Mouse (Mus musculus): Measurements from ENCODE around the gene Fzd10.

The Fzd10 gene

DNA sequence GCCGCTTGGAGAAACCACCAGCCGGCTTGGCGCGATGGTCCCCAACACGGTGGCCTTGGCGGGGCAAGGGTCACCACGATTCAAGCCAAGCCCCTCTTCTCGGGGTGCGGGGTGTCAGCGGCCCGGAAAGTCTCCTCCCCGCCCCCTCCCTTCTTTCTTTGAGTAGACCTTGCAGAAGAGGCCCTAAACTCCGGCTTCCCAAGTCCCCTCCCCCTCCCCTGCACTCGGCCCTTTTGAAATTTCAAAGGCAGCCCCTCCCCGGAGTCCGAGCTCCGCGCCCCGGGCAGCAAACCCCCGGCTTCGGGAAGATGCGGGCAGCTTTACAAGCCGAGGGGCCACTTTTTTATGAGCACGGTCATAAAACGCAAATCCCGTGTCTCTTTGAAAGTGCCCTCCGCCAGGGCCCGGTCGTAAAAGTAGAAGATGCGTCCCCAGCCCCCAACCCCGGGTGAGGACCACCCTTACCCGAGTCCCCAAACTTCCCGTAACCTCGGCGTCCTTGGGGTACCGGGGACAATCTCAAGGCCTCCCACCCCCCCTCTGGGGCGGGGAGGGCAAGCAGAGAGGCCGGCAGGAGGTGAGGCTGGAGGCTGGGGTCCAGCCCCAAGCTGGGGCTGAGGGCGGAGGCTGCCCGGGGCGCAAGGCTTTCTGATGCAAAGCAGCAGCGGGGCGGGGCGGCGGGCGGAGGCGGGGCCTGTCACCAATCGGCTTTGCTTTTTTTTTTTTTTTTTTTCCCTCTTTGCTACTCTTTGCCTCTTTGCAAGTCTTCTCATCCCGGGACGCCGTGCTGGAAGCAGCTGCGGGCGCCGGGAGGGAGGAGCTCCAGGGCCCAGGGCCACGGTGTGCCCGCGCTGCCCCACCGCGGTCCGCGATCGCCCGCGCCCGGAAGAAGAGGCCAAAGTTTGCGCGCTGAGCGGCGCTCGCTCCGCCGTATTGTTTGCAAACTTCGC is at the start of gene Fzd10:
Fzd10 (plus strand) TSS at position 773 of the 950 bp plus-strand sequence.
- peak; percentile 27 for DNase-seq

- no peak for DNase-seq
These were observed 49.2 kb upstream of the Fzd10 start for GRCm38 (mm10) chr5:128551448-128551847.

DNA sequence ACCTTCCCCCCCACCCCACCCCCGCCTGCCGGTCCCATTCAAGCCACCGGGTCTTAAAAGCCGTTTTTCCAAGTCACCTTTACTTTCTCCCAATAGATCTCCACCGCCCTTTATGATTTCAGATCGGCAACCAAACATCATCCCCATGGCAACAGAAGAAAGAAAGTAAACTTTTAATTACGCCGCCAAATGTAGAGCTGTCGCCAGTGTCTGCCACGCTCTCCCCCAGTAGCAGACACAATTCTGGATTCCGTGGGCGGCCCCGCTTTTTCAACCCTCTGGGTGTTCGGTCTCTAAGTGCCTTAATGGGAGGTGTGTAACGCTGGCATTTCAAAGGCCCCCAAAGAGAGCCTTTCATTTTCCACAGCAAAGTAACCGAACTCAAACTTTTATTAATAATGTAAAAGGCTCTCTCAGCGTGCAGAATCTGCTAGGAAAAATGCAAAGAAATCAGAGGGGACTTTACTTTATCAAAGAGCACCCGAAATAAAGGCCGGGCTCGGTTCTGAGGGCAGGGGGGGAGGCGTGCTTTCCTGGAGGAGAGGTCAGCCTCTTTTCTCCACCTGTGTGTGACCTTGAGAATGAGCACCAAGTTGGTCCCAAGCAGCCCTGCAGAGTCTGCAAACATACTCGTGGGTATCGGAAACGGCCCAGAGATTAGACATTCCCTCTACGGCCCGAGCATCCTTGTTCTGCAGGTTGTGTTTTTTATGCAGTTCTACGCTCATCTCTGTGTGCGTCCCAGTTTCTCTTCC is 48.3 kb upstream of the Fzd10 start:
- no peak for DNase-seq

DNA sequence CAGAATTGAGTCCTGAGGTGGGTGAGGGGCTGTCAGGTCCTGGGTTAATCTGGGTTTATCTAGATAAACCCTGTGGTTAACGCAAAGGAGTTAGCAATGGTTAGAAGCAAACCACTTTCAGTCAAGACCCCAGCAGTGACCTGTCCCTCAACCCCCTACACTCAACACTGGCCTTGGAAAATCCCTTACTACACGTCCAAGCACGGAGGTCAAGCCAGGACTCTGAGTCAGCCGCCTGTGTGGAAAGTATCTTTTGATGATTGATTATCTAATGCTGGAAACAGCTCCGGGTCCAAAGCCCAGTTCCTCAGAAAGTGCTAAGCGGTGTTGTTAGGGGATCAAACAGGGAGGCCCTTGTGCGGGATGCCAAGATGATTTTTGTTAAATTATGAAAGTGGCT is 42.5 kb upstream of the Fzd10 start:
- peak; percentile 29 for DNase-seq

- DNase-seq: no peak
These were observed 33.3 kb upstream of the Fzd10 start for GRCm38 (mm10) chr5:128567313-128567712.

GRCm38 (mm10) chr5:128568970-128569369 is 31.7 kb upstream of the Fzd10 start:
- DNase-seq: no peak

DNA sequence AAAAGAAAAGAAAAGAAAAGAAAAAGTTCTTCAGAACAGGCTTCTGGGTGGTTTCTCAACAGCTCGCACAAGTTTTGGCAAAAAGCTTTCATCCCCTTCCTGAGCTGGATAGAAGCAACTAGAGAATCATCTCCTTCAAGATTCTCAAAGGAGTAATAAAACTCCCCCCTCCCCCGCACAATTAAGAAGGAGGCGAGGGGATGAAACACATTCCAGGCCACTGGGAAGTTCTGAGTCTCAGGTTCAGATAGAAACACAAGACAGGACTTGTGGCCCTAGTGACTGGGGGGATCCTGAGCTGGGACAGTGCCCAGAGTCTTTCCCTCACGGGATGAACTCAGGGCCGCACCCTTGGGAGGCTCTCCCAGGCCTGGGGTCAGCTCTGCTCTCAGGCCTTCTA is 30.6 kb upstream of the Fzd10 start:
- DNase-seq: no peak

GRCm38 (mm10) chr5:128570848-128571247 is 29.8 kb upstream of the Fzd10 start:
- DNase-seq: peak; percentile 7

GRCm38 (mm10) chr5:128571706-128572105 is 28.9 kb upstream of the Fzd10 start:
- DNase-seq: no peak

DNA sequence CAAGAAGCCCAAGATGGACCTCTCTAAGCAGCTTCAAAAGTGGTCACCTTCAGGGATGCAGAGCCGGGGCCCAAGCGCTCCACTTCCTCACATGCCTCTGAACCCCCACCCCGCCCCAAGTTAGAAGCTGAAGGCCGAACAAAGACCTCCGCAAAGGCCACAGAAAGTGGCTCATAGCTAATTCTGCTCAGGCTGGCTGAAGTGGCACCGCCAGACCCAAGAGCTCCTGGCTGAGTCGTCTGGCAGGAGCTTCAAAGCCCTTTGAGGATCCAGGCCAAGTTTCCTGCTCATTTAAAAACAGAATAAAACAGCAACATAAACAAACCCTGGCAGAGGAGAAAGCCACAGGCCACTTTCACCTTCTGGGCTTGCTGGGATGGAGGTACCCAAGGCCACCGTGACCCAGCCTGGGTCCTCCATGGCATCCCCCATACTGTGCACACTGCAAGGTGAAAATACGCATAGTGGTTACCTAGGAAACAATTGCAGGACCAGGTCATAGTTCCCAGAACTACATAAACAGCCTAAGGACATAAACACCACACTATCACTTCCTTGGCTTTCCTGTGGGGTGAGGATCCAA is 24.6 kb upstream of the Fzd10 start:
- DNase-seq: peak; percentile 12

GRCm38 (mm10) chr5:128579047-128579650 is 21.5 kb upstream of the Fzd10 start:
- peak; percentile 57 for DNase-seq

DNA sequence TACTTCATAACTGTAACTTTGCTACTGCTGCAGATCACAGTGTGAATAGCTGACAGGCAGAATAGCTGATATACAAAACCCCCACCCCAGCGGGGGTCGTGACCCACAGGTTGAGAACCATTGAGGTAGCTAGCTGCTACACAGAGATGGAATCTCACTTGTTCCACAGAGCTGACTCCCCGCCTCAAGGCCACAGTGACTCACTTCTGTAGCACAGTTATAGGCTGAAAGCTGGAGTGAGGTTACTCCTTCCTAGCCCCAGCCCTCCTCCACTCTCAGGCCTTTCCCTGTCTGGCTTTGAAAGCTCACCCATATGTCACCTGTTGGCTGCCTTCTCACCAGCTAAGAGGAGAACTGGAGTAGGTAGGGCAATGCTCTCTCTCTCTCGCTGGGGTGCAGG is 19.7 kb upstream of the Fzd10 start:
- no peak for DNase-seq

- no peak for DNase-seq
These were observed 19.1 kb upstream of the Fzd10 start for GRCm38 (mm10) chr5:128581516-128581921.

DNA sequence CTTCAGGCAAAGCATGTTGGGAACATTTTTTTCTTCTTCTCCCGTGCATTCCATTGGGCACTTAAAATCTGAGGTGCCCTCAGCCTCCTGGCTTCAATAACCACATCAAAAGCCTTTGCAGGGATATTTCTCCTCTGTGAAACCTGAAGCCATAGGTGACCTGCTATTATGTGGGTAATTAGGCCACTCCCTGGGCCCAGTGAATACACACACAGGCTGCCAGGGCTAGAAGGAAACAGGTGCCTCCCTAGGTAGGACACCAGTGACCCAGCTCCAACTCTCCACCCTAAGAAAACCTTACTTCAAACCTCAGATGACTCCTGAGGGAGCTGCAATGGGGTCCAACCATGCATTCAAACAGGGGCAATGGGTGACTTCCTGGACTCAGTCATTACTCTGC is 11.4 kb upstream of the Fzd10 start:
- no peak for DNase-seq

DNA sequence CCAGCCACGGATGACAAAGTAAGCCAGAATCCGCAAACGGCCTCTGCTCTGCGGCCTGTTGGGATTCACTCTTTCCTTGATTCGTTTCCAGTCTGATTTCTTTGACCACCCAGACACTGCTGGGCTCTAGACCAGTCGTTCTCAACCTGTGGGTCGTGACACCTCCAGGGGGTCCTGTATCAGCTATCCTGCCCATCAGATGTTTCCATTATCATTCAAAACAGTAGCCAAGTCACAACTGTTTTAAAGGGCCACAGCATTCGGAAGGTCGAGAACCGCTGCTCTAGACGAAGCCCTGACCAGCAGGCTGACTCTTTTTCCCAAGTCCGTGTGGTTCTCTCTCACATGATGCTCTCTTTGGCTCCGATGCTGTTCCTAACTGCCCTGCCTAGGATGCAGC is 7.2 kb upstream of the Fzd10 start:
- DNase-seq: no peak

DNA sequence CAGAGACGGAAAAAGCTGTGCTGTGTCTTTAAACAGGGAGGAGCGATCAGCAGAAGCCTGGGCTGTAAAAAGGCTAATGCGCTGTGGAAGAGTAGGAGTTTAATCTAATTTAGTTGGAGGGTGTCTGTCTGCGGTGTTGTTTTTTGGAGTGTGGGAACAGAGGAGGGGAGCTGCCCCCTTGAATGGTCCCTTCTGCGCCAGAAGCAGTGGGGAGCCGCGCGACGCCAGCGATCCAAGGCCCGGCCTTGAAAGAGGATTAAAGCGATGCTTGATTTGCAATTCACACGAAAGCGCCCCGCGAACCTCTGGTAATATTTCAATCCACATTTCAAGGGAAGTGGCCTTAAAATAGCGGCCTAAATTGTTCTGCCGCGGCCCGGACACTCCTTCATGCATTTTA is 3.8 kb upstream of the Fzd10 start:
- no peak for DNase-seq

DNA sequence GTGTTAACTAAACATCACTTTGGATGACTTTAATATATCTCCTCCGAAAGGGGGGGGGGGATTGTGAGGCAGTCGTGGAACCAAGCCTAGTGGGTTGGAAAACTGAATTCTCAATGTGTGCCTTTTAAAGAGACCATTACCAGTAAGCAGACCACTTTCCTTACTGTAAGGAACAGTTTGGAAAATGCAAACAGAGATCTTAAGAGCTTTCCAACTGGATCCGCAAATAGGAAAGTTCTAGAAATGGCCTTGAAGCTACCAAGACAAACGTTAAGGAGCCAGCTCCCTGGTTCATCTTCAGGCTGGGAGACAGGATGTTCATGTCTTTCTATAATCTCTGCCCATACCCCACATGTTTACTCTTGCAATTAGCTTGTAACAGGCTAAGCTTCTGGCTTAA is 3.3 kb upstream of the Fzd10 start:
- DNase-seq: no peak

DNA sequence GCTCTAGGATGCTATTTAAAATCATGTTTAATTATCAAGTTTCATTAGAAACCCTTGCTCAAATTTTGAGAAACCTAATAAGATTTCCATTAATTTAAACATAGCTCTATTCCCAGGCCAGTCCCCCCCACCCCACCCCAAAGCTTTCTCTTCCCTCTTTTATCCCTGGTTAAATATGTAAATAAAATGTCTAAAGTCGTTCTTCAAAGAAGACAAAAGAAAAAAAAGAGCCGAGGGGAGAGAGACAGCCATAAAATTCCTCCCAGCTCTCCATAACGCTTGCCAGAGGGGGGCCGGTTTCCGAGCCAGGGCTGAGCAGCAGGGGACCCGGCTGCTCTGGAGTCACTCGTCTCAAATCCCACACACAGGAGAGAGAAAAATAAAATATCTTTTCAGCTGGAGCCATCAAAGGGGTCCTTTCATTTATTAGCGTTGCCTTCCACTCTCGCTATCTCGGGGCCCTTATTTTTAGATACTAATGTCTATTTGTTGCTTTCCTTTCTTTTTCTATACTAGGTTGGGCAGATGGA is 2.4 kb upstream of the Fzd10 start:
- DNase-seq: no peak

- DNase-seq: no peak
These were observed 1.8 kb upstream of the Fzd10 start for GRCm38 (mm10) chr5:128598760-128599364.

DNA sequence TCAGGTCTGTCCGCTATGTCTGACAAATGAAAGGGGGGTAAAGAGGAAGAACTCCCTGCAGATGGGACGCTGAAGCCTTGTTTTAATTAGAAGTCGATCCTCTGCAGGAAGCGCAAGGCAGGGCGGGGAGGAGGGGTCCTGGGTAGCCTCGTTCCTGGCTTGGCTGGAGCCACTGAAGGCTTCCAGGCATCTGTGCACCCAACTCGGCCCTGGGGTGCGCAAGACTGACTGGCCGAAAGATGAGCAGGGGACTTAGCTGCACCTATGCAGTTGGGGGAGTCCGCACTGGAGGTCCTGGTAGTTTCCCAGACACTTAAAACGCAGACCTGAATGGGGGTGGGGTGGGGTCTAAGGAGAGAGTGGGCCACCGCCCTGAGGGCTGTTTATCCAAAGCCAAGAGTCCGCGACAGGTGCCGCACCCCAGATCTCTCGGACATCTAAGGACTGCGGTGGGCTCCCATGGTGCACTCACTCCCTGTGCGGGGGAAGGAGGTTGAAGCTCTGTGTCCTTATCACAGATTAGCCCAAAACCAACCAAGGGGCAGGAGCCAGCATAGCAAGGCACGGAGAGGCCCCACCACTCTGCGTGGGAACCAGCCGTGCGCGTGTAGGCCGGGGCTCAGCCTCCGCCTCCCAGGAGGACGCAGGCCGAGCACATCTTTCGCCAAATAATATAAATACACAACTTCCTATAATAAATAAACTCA is 1.1 kb upstream of the Fzd10 start:
- DNase-seq: no peak

Data from lung, postnatal 36 days (tissue).